Mouse (Mus musculus) kidney, adult 8-10 months (tissue): ENCODE results near the gene Fgfr2.
"Not testable (repeated sequence)": the region's sequence is repeated elsewhere in the genome, so short reads cannot be mapped to it uniquely, and the experiment has no call there.

Experiments used
- DNase-seq, 2 experiments: peaks; one replicate each; pipeline ENCODE4 v3.0.0; 2022

Fgfr2 gene

GRCm38 (mm10) chr7:131167771-131168170 lies 1955.4 kb downstream of the Fgfr2 start:
- no peak for DNase-seq

GRCm38 (mm10) chr7:131162251-131162650 lies 1960.9 kb downstream of the Fgfr2 start:
- DNase-seq: no peak

- DNase-seq: no peak
These were observed 1970.1 kb downstream of the Fgfr2 start for GRCm38 (mm10) chr7:131153044-131153443.

GRCm38 (mm10) chr7:131150179-131150578 lies 1973.0 kb downstream of the Fgfr2 start:
- no peak for DNase-seq

GRCm38 (mm10) chr7:131146214-131146613 lies 1976.9 kb downstream of the Fgfr2 start, which contains the start of gene 4933402N03Rik:
Gene 4933402N03Rik (minus strand): TSS chr7:131146314.
- DNase-seq: no peak

- no peak for DNase-seq
These were observed 1990.0 kb downstream of the Fgfr2 start for GRCm38 (mm10) chr7:131133181-131133580.

- DNase-seq: no peak
These were observed 1993.1 kb downstream of the Fgfr2 start for GRCm38 (mm10) chr7:131130021-131130420.

- no peak for DNase-seq
These were observed 2000.8 kb downstream of the Fgfr2 start for GRCm38 (mm10) chr7:131122210-131122807.

GRCm38 (mm10) chr7:131114434-131114833 lies 2008.7 kb downstream of the Fgfr2 start:
- DNase-seq: no peak

GRCm38 (mm10) chr7:131113676-131114075 lies 2009.5 kb downstream of the Fgfr2 start:
- DNase-seq: no peak

GRCm38 (mm10) chr7:131112486-131112885 lies 2010.7 kb downstream of the Fgfr2 start:
- peak; percentile 24 to 59 for DNase-seq

GRCm38 (mm10) chr7:131082403-131082802 lies 2040.7 kb downstream of the Fgfr2 start:
- not testable (repeated sequence) for DNase-seq

GRCm38 (mm10) chr7:131075956-131076355 lies 2047.2 kb downstream of the Fgfr2 start:
- DNase-seq: no peak

- not testable (repeated sequence) for DNase-seq
These were observed 2049.1 kb downstream of the Fgfr2 start for GRCm38 (mm10) chr7:131074098-131074497.

- not testable (repeated sequence) for DNase-seq
These were observed 2049.7 kb downstream of the Fgfr2 start for GRCm38 (mm10) chr7:131073476-131073875.

GRCm38 (mm10) chr7:131068191-131068590 lies 2055.0 kb downstream of the Fgfr2 start:
- DNase-seq: peak in 1 of 2 experiments; percentile 8

GRCm38 (mm10) chr7:131062541-131062940 lies 2060.6 kb downstream of the Fgfr2 start:
- no peak for DNase-seq

- not testable (repeated sequence) for DNase-seq
These were observed 2063.3 kb downstream of the Fgfr2 start for GRCm38 (mm10) chr7:131059808-131060207.

- not testable (repeated sequence) for DNase-seq
These were observed 2065.2 kb downstream of the Fgfr2 start for GRCm38 (mm10) chr7:131057918-131058317.

- DNase-seq: no peak
These were observed 2068.3 kb downstream of the Fgfr2 start for GRCm38 (mm10) chr7:131054808-131055370.

GRCm38 (mm10) chr7:131049829-131050228 lies 2073.3 kb downstream of the Fgfr2 start:
- not testable (repeated sequence) for DNase-seq

- DNase-seq: peak in 1 of 2 experiments; percentile 13
These were observed 2077.8 kb downstream of the Fgfr2 start for GRCm38 (mm10) chr7:131045258-131045835.

GRCm38 (mm10) chr7:131042657-131043056 lies 2080.5 kb downstream of the Fgfr2 start:
- DNase-seq: no peak

- DNase-seq: not testable (repeated sequence)
These were observed 2082.4 kb downstream of the Fgfr2 start for GRCm38 (mm10) chr7:131040760-131041159.
